Mouse (Mus musculus): ENCODE results near the gene Iscu.

DNA sequence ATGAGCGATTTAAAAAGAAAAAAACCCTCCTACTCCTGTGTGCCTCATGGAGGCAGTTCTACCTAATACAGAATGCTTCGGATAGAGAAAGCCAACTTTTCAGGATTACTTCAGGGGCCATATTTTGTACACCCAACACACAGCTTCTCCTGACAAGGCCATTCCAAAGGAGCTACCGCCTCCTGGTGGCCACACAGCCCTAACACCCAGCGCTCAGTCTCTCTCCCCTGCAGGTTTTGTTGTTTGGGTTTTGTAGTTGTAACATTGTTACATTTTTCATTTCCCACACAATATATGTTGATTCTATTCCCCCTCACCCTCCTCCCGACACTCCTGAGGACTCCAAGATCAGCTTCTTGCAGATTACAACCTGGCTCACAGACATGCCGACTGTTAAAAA lies 40.4 kb upstream of the Iscu start:
- no peak for TF ChIP-seq ZNF384 (IDR thresholded peaks at IDR 0.05; ENCODE audit: low read depth, low read length)
- TF ChIP-seq MAFK (IDR thresholded peaks at IDR 0.05; ENCODE audit: insufficient read depth, low read depth, low read length), result no peak
- TF ChIP-seq HCFC1 (IDR thresholded peaks at IDR 0.05; ENCODE audit: borderline replicate concordance, insufficient read depth, low read length), result no peak
- TF ChIP-seq ZC3H11A (IDR thresholded peaks at IDR 0.05; ENCODE audit: borderline replicate concordance, low read depth, low read length), result peak; percentile 99

Measured in ES-E14 (cell line).